Mouse (Mus musculus): ENCODE measurements around the gene Gm5458.
"Not testable (repeated sequence)": the region's sequence is repeated elsewhere in the genome, so short reads cannot be mapped to it uniquely, and the experiment has no call there.

Gene Gm5458

GRCm38 (mm10) chr14:19602481-19602880 lies at the start of gene Gm5458:
Gene Gm5458, minus strand, starts transcription at chr14:19602581.
- not testable (repeated sequence) for DNase-seq (ENCODE audit: low read depth, low spot score)

- no peak for DNase-seq (ENCODE audit: low read depth, low spot score)
These were observed 43.9 kb upstream of the Gm5458 start for GRCm38 (mm10) chr14:19646232-19646631.

- DNase-seq (ENCODE audit: low read depth, low spot score): not testable (repeated sequence)
These were observed 17.3 kb downstream of the Gm5458 start, which contains the start of gene Gm2237 for GRCm38 (mm10) chr14:19584804-19585667. Gene Gm2237, minus strand, starts transcription at chr14:19585135.

GRCm38 (mm10) chr14:19549863-19550262 lies 52.5 kb downstream of the Gm5458 start, which contains the start of gene Gm2244:
Gene Gm2244, minus strand, starts transcription at chr14:19549963.
- not testable (repeated sequence) for DNase-seq (ENCODE audit: low read depth, low spot score)
